Mouse (Mus musculus) thymus, postnatal 0 days (tissue): Measurements from ENCODE around the gene Col9a2. TPM values are rescaled to one million over a fixed set of nuclear protein-coding genes. Genes with fewer than 3 reads are reported as not detected.
A peak's percentile ranks its signal among the peaks of the same experiment; 100 is the strongest.

Experiments used
- DNase-seq: peaks from one replicate; pipeline ENCODE4 v3.0.0-alpha.2; 2015; ENCODE audit warnings: low spot score
- polyA plus RNA-seq: library from polyadenylated mRNA; unstranded; fragments of >200 nt; fragmentation: Nextera tagmentation; extraction: Ambion mirVana; gene quantifications from 2 replicates; pipeline ENCODE4 v1.2.1, GENCODE M21; 2015

Gene Col9a2
- polyA plus RNA-seq, result 0.20 and 0.41 TPM in 2 replicates

- no peak for DNase-seq
Measured at GRCm38 (mm10) chr4:121039331-121040115, at the start of gene Col9a2. Gene Col9a2 (plus strand): TSS chr4:121039385.

- no peak for DNase-seq
Measured at GRCm38 (mm10) chr4:120992284-120992683, 46.9 kb upstream of the Col9a2 start.

GRCm38 (mm10) chr4:120993025-120993424, 46.2 kb upstream of the Col9a2 start:
- no peak for DNase-seq

GRCm38 (mm10) chr4:120995911-120996310, 43.3 kb upstream of the Col9a2 start:
- no peak for DNase-seq

- no peak for DNase-seq
Measured at GRCm38 (mm10) chr4:121001042-121001441, 38.1 kb upstream of the Col9a2 start.

- no peak for DNase-seq
Measured at GRCm38 (mm10) chr4:121001659-121002058, 37.5 kb upstream of the Col9a2 start.

- DNase-seq, result peak; percentile 68
Measured at GRCm38 (mm10) chr4:121002400-121003171, 36.6 kb upstream of the Col9a2 start.

GRCm38 (mm10) chr4:121003611-121004091, 35.5 kb upstream of the Col9a2 start:
- DNase-seq, result no peak

- no peak for DNase-seq
Measured at GRCm38 (mm10) chr4:121004679-121005078, 34.5 kb upstream of the Col9a2 start.

- DNase-seq, result no peak
Measured at GRCm38 (mm10) chr4:121007006-121007405, 32.2 kb upstream of the Col9a2 start.

- DNase-seq, result no peak
Measured at GRCm38 (mm10) chr4:121008071-121008745, 31.0 kb upstream of the Col9a2 start.

GRCm38 (mm10) chr4:121009151-121009550, 30.0 kb upstream of the Col9a2 start:
- DNase-seq, result no peak

GRCm38 (mm10) chr4:121010770-121011549, 28.2 kb upstream of the Col9a2 start:
- DNase-seq, result no peak

- DNase-seq, result no peak
Measured at GRCm38 (mm10) chr4:121014594-121015267, 24.5 kb upstream of the Col9a2 start.

GRCm38 (mm10) chr4:121015268-121015659, 23.9 kb upstream of the Col9a2 start:
- no peak for DNase-seq

- peak; percentile 33 for DNase-seq
Measured at GRCm38 (mm10) chr4:121016021-121016898, 22.9 kb upstream of the Col9a2 start.

GRCm38 (mm10) chr4:121016928-121017657, 22.1 kb upstream of the Col9a2 start, which contains the start of gene Smap2:
Gene Smap2 (minus strand): TSS chr4:121017247.
- peak; percentile 96 for DNase-seq

- DNase-seq, result no peak
Measured at GRCm38 (mm10) chr4:121018250-121018649, 20.9 kb upstream of the Col9a2 start.
